Mouse (Mus musculus): Measurements from ENCODE around the gene Adgrl2. TPM values are rescaled to one million over a fixed set of nuclear protein-coding genes. Genes with fewer than 3 reads are reported as not detected.

Adgrl2 gene
- polyA plus RNA-seq, 1 experiment from 2014 or later = 124 TPM

GRCm38 (mm10) chr3:148960215-148960614 lies 30.1 kb downstream of the Adgrl2 start:
- WGBS = 79% methylated on average over 10 of the region's 10 CpGs
- no peak overlapping the region for H3K9ac ChIP-seq (ENCODE audit: low read length)
- H3K36me3 ChIP-seq (ENCODE audit: control insufficient read depth, insufficient read depth, low read length) = no peaks in the 10 kb centered on the region
- H3K9me3 ChIP-seq (ENCODE audit: control insufficient read depth, low read length) = no peaks in the 10 kb centered on the region
- H3K27ac ChIP-seq (ENCODE audit: low read depth, low read length) = no peak overlapping the region
- H3K27me3 ChIP-seq (ENCODE audit: control insufficient read depth, insufficient read depth, low read length) = no peaks in the 10 kb centered on the region
- H3K4me2 ChIP-seq = no peak overlapping the region
- H3K4me1 ChIP-seq (ENCODE audit: control insufficient read depth, insufficient read depth, low read length) = peaks cover 26% of the 10 kb centered on the region
- H3K4me3 ChIP-seq (ENCODE audit: low read depth, low read length) = no peak overlapping the region
- no peak; the same call in 1 of the 2 replicates for ATAC-seq (ENCODE audit: low FRiP score)
- DNase-seq (ENCODE audit: low spot score, missing footprints) = peak; percentile 82

DNA sequence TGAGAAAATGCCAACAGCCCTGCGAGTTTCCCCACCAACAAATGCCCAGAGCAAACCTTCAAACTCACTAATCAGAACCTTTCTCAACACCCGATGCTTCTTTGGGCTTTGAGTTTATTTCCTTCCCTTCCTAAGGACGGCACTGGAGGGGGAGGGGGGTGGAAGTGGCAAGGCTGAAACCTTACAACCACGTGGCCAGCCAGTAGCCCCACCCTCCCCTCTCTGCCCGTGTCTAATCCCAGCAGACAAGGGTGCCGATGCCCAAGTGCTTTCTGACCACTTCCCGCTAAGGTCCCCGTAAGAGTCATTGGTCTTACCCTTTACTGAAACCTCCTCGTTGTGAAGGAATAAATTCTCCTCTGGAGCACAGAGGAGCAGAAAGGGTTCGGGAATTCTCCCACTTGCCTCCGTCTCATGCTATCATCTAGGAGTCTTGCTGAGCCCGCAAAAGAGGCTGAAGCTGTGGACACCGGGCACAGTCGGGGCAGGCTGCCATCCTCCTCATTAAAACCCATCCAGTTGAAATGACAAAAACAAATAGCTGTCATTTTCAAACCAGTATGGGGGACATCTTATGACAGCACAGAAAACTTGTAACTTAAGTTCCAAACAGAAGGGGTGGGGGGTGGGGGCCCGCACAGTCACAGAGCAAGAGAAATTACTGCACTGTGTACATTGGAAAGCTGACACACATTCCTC lies 30.9 kb downstream of the Adgrl2 start:
- H3K9ac ChIP-seq (ENCODE audit: low read length) = no peak overlapping the region
- ATAC-seq (ENCODE audit: low FRiP score) (0 out of 2 replicates have a peak, but pooled peaks have one; percentile 19), DNase-seq (ENCODE audit: low spot score, missing footprints) (peak; percentile 89)
- H3K4me1 ChIP-seq (ENCODE audit: control insufficient read depth, insufficient read depth, low read length) = peaks cover 26% of the 10 kb centered on the region
- H3K4me2 ChIP-seq = peak overlapping the region; percentile 32
- 18% methylated on average over 15 of the region's 15 CpGs for WGBS
- no peaks in the 10 kb centered on the region for H3K9me3 ChIP-seq (ENCODE audit: control insufficient read depth, low read length)
- no peak overlapping the region for H3K27ac ChIP-seq (ENCODE audit: low read depth, low read length)
- no peaks in the 10 kb centered on the region for H3K36me3 ChIP-seq (ENCODE audit: control insufficient read depth, insufficient read depth, low read length)
- H3K27me3 ChIP-seq (ENCODE audit: control insufficient read depth, insufficient read depth, low read length) = no peaks in the 10 kb centered on the region
- no peak overlapping the region for H3K4me3 ChIP-seq (ENCODE audit: low read depth, low read length)

DNA sequence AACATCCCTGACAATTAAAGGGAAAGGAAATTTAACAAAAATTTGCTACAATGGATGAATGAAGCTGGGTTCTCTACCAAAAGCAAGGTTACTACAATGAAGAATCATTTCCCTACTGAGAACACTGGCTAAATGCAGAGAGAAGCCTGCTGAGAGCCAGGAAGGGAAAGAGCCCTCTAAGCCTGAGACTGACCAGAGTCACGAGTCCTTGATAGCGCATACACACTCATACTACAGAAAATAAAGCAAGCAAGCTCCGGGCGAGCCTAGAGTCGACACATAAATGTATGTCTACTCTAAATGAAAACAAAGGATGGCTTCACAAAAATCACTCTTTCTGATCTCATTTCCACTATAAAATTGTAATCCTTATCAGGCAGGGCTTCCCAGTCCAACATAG lies 31.6 kb downstream of the Adgrl2 start:
- peaks cover 26% of the 10 kb centered on the region for H3K4me1 ChIP-seq (ENCODE audit: control insufficient read depth, insufficient read depth, low read length)
- ATAC-seq (ENCODE audit: low FRiP score) (no peak), DNase-seq (ENCODE audit: low spot score, missing footprints) (peak; percentile 82)
- no peak overlapping the region for H3K4me2 ChIP-seq
- no peak overlapping the region for H3K9ac ChIP-seq (ENCODE audit: low read length)
- 65% methylated on average over 5 of the region's 5 CpGs for WGBS
- H3K9me3 ChIP-seq (ENCODE audit: control insufficient read depth, low read length) = no peaks in the 10 kb centered on the region
- no peak overlapping the region for H3K27ac ChIP-seq (ENCODE audit: low read depth, low read length)
- no peaks in the 10 kb centered on the region for H3K36me3 ChIP-seq (ENCODE audit: control insufficient read depth, insufficient read depth, low read length)
- no peak overlapping the region for H3K4me3 ChIP-seq (ENCODE audit: low read depth, low read length)
- H3K27me3 ChIP-seq (ENCODE audit: control insufficient read depth, insufficient read depth, low read length) = no peaks in the 10 kb centered on the region

GRCm38 (mm10) chr3:148958185-148958584 lies 32.2 kb downstream of the Adgrl2 start:
- Histone ChIP-seq H3K36me3 (ENCODE audit: control insufficient read depth, insufficient read depth, low read length) (no peaks in the 10 kb centered on the region), H3K9ac (ENCODE audit: low read length) (no peak overlapping the region), H3K9me3 (ENCODE audit: control insufficient read depth, low read length) (no peaks in the 10 kb centered on the region), H3K4me3 (ENCODE audit: low read depth, low read length) (no peak overlapping the region), H3K27me3 (ENCODE audit: control insufficient read depth, insufficient read depth, low read length) (no peaks in the 10 kb centered on the region), H3K27ac (ENCODE audit: low read depth, low read length) (no peak overlapping the region), H3K4me2 (no peak overlapping the region), H3K4me1 (ENCODE audit: control insufficient read depth, insufficient read depth, low read length) (peaks cover 26% of the 10 kb centered on the region)
- ATAC-seq (ENCODE audit: low FRiP score) = no peak
- 47% methylated on average over 9 of the region's 9 CpGs for WGBS
- DNase-seq (ENCODE audit: low spot score, missing footprints) = peak; percentile 82

GRCm38 (mm10) chr3:148956887-148957286 lies 33.5 kb downstream of the Adgrl2 start:
- H3K9ac ChIP-seq (ENCODE audit: low read length) = no peak overlapping the region
- H3K4me1 ChIP-seq (ENCODE audit: control insufficient read depth, insufficient read depth, low read length) = peaks cover 26% of the 10 kb centered on the region
- H3K4me2 ChIP-seq = no peak overlapping the region
- WGBS = 84% methylated on average over 7 of the region's 7 CpGs
- no peak overlapping the region for H3K4me3 ChIP-seq (ENCODE audit: low read depth, low read length)
- peaks cover 2% of the 10 kb centered on the region; the same call in 1 of the 2 replicates for H3K36me3 ChIP-seq (ENCODE audit: control insufficient read depth, insufficient read depth, low read length)
- H3K27ac ChIP-seq (ENCODE audit: low read depth, low read length) = no peak overlapping the region
- no peaks in the 10 kb centered on the region for H3K27me3 ChIP-seq (ENCODE audit: control insufficient read depth, insufficient read depth, low read length)
- H3K9me3 ChIP-seq (ENCODE audit: control insufficient read depth, low read length) = no peaks in the 10 kb centered on the region
- ATAC-seq (ENCODE audit: low FRiP score) (no peak), DNase-seq (ENCODE audit: low spot score, missing footprints) (no peak)

GRCm38 (mm10) chr3:148949796-148950195 lies 40.6 kb downstream of the Adgrl2 start:
- no peak overlapping the region for H3K4me2 ChIP-seq
- H3K27ac ChIP-seq (ENCODE audit: low read depth, low read length) = no peak overlapping the region
- 55% methylated on average over 8 of the region's 8 CpGs for WGBS
- H3K9ac ChIP-seq (ENCODE audit: low read length) = no peak overlapping the region
- peaks cover 2% of the 10 kb centered on the region; the same call in 1 of the 2 replicates for H3K36me3 ChIP-seq (ENCODE audit: control insufficient read depth, insufficient read depth, low read length)
- peaks cover 40% of the 10 kb centered on the region for H3K4me1 ChIP-seq (ENCODE audit: control insufficient read depth, insufficient read depth, low read length)
- H3K4me3 ChIP-seq (ENCODE audit: low read depth, low read length) = no peak overlapping the region
- no peak for ATAC-seq (ENCODE audit: low FRiP score)
- no peak for DNase-seq (ENCODE audit: low spot score, missing footprints)
- H3K9me3 ChIP-seq (ENCODE audit: control insufficient read depth, low read length) = no peaks in the 10 kb centered on the region
- no peaks in the 10 kb centered on the region for H3K27me3 ChIP-seq (ENCODE audit: control insufficient read depth, insufficient read depth, low read length)

DNA sequence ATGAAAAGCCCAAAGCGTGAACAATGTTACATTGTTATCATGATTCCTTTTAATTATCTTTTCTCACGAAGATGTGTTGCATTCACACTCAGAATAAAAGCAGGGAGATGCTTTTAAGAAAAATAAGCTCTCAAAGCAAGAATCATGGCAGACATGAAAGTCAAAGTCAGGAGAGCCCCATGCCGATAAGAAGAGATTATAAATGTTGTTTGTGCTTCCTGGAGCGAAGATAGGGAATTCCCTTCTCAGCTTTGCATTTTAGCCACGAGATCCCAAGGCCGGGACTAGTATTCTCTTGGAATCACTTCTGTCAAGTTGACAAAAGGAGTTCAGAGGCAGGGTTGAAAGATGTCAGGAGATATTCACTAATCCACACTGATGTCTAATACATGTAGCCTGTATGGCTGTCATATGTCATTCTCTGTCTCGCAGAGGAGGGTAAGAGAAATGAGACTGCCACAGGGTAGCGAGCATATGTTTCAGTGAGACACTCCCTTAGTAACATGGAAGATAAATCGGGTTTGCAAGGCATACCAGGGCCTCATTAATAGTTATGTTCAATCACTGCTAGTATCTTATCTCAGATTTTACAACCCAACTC lies 42.5 kb downstream of the Adgrl2 start:
- H3K27ac ChIP-seq (ENCODE audit: low read depth, low read length) = no peak overlapping the region
- no peak overlapping the region for H3K4me2 ChIP-seq
- ATAC-seq (ENCODE audit: low FRiP score) (peak; percentile 56), DNase-seq (ENCODE audit: low spot score, missing footprints) (peak; percentile 90)
- peaks cover 2% of the 10 kb centered on the region; the same call in 1 of the 2 replicates for H3K36me3 ChIP-seq (ENCODE audit: control insufficient read depth, insufficient read depth, low read length)
- no peaks in the 10 kb centered on the region for H3K9me3 ChIP-seq (ENCODE audit: control insufficient read depth, low read length)
- WGBS = 24% methylated on average over 9 of the region's 9 CpGs
- no peak overlapping the region for H3K9ac ChIP-seq (ENCODE audit: low read length)
- peaks cover 57% of the 10 kb centered on the region for H3K4me1 ChIP-seq (ENCODE audit: control insufficient read depth, insufficient read depth, low read length)
- H3K27me3 ChIP-seq (ENCODE audit: control insufficient read depth, insufficient read depth, low read length) = no peaks in the 10 kb centered on the region
- H3K4me3 ChIP-seq (ENCODE audit: low read depth, low read length) = no peak overlapping the region

DNA sequence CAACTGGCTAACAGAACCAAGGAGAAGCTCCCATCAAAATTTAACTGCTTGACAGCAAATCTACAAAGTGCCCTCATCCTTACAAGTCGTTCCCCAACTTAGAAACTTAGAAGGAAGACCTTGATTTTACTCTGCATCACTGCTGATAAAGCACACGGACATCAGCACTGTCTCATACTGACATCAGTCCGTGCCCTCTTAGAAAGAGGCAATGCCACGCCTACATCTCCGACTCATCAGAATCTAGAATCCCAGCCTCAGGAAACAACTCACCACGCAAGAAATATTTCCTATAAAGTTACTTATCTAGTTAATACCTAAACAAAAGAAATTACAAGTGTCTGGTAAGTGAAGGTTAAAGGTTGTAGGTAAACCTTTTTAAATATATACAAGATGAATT lies 43.1 kb downstream of the Adgrl2 start:
- Histone ChIP-seq H3K4me3 (ENCODE audit: low read depth, low read length) (no peak overlapping the region), H3K36me3 (ENCODE audit: control insufficient read depth, insufficient read depth, low read length) (no peaks in the 10 kb centered on the region; the same call in 1 of the 2 replicates), H3K9me3 (ENCODE audit: control insufficient read depth, low read length) (no peaks in the 10 kb centered on the region), H3K27me3 (ENCODE audit: control insufficient read depth, insufficient read depth, low read length) (no peaks in the 10 kb centered on the region), H3K4me1 (ENCODE audit: control insufficient read depth, insufficient read depth, low read length) (peaks cover 62% of the 10 kb centered on the region), H3K4me2 (no peak overlapping the region), H3K27ac (ENCODE audit: low read depth, low read length) (no peak overlapping the region), H3K9ac (ENCODE audit: low read length) (no peak overlapping the region)
- ATAC-seq (ENCODE audit: low FRiP score) (no peak), DNase-seq (ENCODE audit: low spot score, missing footprints) (no peak)
- 27% methylated on average over 6 of the region's 6 CpGs for WGBS

DNA sequence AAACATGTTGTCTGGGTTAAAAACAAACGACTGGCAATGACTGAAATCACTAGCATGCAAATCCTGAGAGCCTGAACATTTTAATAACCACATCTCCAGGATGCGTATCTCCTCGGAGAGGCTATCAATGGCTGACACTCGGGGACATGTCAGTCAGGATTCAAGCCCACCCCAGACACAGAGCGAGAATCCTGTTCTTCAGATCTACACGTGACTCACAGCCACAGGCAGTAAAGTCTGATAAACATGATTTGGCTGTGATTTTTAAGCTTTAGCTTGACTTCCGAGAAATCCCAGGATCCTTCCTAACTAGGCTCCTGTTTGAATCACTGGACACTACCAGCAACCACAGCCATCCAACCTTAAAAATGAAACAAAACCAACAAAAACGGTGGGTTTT lies 44.8 kb downstream of the Adgrl2 start:
- ATAC-seq (ENCODE audit: low FRiP score) (peak; percentile 57; the same call in 1 of the 2 replicates), DNase-seq (ENCODE audit: low spot score, missing footprints) (no peak)
- H3K4me1 ChIP-seq (ENCODE audit: control insufficient read depth, insufficient read depth, low read length) = peaks cover 65% of the 10 kb centered on the region
- no peaks in the 10 kb centered on the region for H3K9me3 ChIP-seq (ENCODE audit: control insufficient read depth, low read length)
- H3K4me2 ChIP-seq = peak overlapping the region; percentile 14; the same call in 1 of the 2 replicates
- H3K27ac ChIP-seq (ENCODE audit: low read depth, low read length) = no peak overlapping the region; the same call in 1 of the 2 replicates
- H3K36me3 ChIP-seq (ENCODE audit: control insufficient read depth, insufficient read depth, low read length) = no peaks in the 10 kb centered on the region
- H3K9ac ChIP-seq (ENCODE audit: low read length) = no peak overlapping the region
- WGBS = 13% methylated on average over 8 of the region's 8 CpGs
- no peak overlapping the region for H3K4me3 ChIP-seq (ENCODE audit: low read depth, low read length)
- no peaks in the 10 kb centered on the region for H3K27me3 ChIP-seq (ENCODE audit: control insufficient read depth, insufficient read depth, low read length)

Data from midbrain, embryonic 11.5 days (tissue).